Mouse (Mus musculus) mature B cell (primary cell): Measurements from ENCODE around the gene 4930402H24Rik.

Experiments
- in situ Hi-C: fragments of 300-500 bp; cut with MboI; formaldehyde crosslinking; loops from 2 replicates; pipeline ENCODE4 v1.14.3; 2019

Gene 4930402H24Rik

DNA sequence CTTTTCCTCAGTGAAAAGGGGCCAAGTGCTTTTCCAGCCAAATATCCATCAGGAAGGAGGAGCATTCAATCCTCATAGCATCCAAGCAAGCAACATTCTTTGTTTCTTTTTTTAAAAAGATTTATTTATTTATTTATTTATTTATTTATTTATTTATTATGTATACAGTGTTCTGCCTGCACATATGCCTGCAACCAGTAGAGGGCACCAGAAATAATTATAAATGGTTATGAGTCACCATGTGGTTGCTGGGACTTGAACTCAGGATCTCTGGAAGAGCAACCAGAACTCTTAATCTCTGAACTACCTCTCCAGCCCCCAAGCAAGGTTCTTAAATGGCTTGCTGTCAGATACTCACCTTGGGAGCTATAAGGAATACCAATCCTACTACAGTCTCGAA lies 93.7 kb downstream of the 4930402H24Rik start:
- in situ Hi-C loops, result no loop called here

DNA sequence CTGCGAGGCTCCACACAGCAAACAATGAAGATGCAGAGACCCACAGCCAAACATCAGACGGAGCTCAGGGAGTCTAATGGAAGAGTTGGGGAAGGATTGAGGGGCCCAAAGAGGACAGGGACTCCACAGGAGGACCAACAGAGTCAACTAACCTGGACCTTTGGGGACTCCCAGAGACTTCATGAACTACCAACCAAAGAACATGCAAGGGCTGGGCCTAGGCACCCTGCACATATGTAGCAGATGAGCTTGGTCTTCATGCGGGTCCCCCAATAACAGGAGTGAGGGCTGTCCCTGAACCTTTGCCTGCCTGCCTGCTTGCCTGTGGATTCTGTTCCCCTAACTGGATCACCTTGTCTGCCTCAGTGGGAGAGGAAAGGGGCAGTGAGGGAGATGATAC lies 101.1 kb downstream of the 4930402H24Rik start:
- in situ Hi-C loops, result no loop called here

DNA sequence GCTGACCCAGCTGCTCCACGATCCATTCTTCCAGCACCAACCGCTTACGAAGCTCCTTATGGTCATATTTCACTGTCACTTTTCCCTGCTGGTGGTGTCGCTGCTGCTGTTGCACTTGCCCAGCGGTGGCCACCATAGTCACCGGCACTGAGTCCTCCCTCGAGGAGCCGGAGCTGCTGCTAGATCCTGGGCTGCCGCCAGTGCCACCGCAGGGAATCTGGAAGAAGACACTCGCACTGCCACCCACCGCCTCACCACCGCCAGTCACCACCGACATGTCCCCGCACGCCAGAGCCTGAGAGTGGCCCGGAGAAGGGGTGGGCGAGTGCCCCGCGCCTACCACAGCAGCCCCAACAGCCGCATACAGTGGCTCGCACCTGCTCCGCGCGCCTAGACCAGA lies 102.5 kb downstream of the 4930402H24Rik start:
- in situ Hi-C loops, result no loop called here

DNA sequence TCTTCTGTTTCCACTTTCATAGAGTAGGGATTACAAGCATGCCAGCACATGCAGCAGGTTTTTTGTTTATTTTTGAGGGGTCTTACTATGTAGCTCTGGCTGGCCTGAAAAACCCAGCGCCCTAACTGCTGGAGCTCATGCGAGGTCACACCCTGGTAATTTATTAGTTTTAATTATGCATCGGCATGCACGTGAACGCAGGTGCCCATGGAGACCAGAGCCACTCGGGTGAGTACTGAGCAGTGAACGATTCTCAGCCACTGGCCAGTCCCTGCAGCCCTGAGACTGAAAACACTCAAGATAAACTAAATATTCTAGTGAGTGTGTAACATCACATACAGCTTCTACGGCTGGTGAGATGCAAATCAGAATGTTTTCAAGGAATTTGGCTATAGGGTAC lies 110.5 kb downstream of the 4930402H24Rik start:
- in situ Hi-C loops, result no loop called here

- in situ Hi-C loops, result no loop called here
Observed at GRCm38 (mm10) chr2:130791722-130792121, 114.5 kb downstream of the 4930402H24Rik start.

DNA sequence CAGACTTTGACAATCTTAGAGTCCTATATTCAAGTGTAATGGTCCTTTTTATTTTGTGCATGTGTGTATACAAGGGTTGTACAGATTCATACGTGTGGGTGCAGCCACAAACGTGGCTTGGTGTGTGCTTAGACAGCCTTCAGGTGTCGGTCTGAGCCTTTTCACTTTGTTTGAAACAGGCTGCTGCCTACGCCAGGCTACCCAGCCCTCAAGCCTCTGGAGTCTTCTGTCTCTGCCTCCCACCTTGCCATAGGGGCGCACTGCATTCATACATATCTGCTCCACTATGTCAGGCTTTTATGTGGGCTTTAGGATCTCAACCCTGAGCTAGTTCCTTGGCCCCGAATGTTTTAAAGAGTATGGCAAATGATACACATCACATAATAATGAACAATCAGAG lies 116.6 kb downstream of the 4930402H24Rik start:
- in situ Hi-C loops, result no loop called here

DNA sequence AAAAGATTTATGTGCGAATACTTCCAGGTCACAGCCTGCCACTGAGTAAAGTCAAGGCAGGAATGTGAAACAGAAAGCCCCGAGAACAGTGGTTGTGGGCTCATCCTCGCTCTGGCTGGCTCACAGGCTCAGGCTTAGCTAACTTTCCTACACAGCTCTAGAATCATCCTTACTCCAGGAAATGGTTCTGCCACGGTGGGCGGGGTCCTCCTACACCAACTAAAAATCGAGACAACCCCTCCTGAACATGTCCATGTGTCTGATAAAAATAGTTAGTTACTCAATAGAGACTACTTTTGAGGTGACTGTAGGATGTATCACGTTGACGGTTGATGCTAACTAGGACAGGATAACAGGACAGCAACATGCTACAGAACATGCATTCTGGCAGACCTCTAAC lies 117.2 kb downstream of the 4930402H24Rik start:
- in situ Hi-C loops, result no loop called here

GRCm38 (mm10) chr2:130784939-130785338 lies 121.3 kb downstream of the 4930402H24Rik start:
- in situ Hi-C loops, result no loop called here

DNA sequence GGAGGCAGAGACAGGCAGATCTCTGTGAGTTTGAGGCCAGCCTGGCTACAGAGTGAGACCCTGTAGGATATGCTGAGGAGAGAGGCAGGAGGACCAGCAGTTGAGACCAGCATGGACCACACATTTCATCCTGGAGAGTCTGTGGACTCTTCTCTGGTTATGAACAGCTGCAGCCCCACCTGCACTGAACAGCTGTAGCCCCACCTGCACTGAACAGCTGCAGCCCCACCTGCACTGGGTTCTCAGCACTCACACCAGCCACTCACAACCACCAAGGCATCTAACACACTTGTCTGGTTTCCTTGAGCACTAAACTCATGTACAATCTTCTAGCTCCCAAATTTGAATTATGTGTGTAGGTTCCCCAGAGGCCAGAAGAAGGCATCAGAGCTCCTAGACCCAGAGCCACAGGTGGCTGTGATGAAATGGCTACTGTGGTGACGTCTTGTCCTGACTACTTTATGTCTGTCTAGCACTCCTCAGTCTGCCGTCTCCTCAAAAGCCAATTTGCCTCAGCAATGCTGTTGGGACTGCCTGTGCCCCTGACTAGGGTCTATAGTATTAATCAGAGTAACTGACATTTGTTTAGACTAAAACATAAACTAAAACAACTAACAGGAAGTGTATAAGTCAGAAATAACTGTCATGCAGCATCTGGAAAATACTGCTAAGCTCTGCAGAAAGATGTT lies 125.4 kb downstream of the 4930402H24Rik start:
- in situ Hi-C loops, result no loop called here

DNA sequence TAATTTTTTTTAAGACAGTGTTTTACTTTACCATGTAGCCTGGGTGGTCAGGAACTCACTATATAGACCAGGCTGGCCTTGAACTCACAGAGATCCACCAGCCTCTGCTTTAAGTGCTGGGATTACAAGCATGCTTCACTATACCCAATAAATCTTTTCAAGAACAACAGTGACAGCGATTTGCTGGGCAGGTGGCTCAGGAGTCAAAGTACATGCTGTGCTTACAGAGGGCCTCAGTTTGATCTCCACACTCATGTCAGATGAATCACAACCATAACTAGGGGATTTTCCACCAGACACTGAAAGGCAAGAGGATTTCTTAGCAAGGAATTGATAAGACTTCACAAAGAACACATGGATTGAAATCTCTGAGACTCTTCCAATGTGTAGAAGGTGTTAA lies 126.3 kb downstream of the 4930402H24Rik start:
- in situ Hi-C loops, result no loop called here

DNA sequence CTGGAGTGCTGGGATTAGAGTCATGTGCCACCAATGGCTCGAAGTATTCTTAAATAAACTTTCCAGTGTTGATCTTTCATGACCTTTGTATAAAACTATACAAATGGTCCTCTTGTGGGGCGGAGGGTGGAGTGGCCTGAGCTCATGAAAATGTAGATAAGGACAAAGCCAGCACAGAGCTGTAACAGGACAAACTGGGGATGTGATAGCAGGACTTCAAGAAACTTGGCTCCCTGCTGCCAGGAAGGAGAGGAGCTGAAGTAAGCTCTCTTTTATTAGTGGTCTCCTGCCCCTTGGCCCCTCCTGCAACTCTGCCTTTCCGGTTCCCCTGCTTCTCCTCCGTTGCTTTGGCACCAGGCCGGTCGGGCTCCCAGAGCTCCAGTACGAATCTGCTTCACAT lies 129.6 kb downstream of the 4930402H24Rik start:
- in situ Hi-C loops, result no loop called here

DNA sequence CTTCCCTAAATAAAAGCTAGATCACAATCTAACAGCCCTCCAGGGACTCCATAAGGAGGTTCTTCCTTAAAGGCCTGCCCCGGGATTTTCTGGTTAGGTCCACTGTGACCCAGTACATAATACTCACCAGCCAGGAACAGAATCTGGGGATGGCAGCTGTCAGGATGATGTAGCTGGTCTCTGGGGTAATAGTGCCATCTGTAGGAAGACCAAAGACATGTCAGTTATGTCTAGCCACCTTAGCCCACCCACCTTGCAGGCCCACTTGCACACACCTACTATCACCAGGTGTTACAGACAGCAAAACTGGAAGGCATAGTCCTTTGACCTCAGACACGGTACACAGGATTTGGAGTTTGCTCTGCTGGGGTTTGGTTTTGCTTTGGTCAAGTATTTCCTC lies 138.7 kb downstream of the 4930402H24Rik start:
- in situ Hi-C loops, result no loop called here

GRCm38 (mm10) chr2:130765396-130765795 lies 140.8 kb downstream of the 4930402H24Rik start:
- in situ Hi-C loops, result no loop called here

GRCm38 (mm10) chr2:130760876-130761275 lies 145.3 kb downstream of the 4930402H24Rik start:
- in situ Hi-C loops, result no loop called here

DNA sequence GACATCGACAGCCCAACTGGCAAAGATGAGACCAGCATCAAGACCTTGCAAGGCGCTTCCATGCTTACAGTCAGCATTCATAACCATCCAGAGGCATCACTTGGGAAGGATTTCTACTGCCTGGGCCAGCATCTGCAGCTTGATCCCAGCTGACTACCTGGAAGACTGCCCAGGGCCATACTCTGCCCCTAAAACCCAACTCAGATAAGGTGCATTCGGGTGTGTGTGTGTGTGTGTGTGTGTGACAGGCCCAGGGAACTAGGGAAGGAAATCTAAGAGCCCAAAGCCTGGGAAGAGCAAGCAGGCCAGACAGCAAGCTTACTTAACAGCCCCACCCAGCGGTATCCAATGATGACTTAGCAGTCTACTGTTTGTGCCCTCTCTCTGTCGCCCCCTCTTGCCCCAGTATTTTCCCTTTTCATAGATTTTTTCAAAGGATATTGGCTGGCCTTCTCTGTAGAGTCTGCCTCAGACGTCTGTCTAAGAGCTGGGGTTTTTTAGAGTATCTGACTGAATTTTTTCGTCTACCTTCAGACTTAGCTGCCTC lies 151.1 kb downstream of the 4930402H24Rik start:
- in situ Hi-C loops, result no loop called here

DNA sequence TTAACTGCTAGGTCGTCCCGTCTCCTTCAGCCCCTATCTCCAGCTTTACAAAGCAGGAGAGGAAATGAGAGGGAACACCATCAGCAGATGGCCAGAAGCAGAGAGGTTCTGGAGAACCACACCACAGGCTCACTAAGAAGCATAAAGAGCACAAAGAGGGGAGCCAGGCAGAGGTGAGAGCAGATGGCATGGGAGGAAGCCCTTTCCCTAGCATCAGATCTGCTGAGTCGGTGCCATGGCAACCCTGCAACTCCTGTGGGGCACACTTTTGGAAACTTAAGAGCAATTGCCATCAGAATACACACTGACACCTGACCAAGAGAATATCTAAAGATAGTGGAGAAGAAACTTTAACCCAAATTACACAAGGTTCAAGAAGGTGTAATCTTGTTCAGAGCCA lies 151.6 kb downstream of the 4930402H24Rik start:
- in situ Hi-C loops, result no loop called here

DNA sequence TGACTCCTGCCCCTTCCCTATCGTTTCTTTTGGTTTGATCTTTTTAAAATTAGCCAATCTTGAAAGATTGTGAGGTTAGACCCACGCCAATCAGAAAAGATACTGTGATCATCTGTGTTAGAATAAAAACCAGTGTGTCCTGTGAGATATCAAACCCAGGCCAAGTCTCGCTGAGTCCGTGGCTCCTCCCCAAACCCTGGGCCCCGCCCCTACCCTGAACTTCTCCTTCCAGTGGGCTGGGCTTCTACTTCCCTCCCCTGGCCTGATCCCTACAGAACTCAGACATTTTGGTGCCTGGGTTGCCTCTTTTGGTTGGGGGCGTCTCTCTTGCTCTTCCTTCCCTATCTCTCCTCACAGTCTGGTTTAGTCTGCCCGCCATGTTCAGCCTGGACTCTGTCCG lies 155.8 kb downstream of the 4930402H24Rik start:
- in situ Hi-C loops, result no loop called here

- in situ Hi-C loops, result no loop called here
Observed at GRCm38 (mm10) chr2:130749708-130750107, 156.5 kb downstream of the 4930402H24Rik start.

GRCm38 (mm10) chr2:130743576-130743975 lies 162.6 kb downstream of the 4930402H24Rik start:
- in situ Hi-C loops, result no loop called here

DNA sequence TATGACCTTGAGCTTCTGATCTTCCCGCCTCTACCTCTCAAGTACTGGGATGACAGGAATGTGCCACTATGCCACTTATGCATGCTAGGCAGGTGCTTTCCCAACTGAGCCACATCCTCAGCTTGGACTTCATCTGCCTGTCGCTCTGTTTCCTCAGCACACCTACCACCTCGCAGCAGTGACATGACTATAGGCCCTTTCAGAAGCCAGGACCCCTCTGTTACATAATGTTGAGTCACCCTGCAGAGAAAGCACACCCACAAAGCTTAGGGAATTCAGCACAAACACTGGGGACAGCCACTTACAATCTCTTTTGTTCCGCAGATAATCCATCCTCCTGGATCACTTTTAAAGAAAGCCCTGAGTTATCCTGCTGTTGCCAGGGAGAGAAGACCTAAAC lies 166.1 kb downstream of the 4930402H24Rik start:
- in situ Hi-C loops, result no loop called here

DNA sequence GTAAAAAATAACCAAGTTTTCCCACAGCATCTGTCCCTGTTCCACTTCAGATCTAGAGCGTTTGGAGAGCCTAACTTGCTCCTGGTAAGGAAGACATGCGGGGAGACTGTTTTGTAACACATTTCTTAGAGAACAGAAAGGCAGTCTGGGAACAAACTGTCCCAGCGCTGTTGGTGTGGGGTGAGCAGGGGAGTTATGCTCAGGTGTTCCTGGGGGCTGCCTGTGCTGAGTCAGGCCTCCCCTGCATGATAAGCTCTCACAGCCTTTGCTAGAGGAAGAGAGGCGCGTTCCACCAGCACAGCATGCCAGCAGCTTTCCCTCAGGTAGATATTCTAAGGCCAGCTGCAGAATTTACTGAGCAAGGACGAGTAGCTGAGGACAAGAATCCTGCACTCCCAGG lies 168.2 kb downstream of the 4930402H24Rik start:
- in situ Hi-C loops, result no loop called here

GRCm38 (mm10) chr2:130735281-130735680 lies 170.9 kb downstream of the 4930402H24Rik start:
- in situ Hi-C loops, result no loop called here

DNA sequence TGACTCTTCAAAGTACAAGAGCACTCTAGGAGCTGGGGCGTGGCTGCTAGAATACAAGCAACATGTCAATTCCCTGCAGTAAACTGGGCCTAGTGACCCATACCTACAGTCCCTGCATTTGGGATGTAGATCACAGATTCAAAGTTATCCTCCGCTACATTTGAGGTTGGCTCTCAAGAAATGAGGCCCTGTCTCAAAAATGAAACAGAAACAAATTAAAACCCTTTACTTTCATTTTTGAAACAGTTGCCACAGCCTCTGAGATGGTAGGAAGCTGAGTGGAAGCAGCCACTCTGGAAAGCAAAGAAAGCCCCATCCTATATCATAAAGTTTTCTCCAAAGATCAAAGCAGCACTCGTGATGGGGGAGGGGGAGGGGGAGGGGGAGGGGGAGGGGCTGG lies 172.8 kb downstream of the 4930402H24Rik start:
- in situ Hi-C loops, result no loop called here

DNA sequence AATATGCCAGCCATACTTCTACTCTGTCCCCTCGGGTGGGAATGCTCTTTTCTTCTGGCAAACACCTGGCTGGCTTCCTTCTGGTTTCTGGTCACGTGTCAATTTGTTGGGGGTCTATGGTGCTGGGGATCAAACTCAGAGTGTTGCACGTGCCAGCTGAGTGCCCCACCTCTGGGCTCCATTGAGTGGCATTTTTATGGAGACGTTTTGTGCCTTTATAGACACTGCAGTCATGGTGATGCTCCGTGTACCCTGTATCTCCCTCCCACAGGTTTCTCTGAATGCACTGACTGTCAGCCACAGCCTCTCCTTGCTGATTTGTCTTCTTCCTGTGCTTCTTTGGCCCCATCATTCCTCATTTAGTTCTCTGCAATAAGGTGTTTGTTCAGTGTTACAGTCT lies 174.4 kb downstream of the 4930402H24Rik start:
- in situ Hi-C loops, result no loop called here
